Mouse (Mus musculus) limb, embryonic 11.5 days (tissue): ENCODE measurements around the gene Tex50. TPM values are rescaled to one million over a fixed set of nuclear protein-coding genes. Genes with fewer than 3 reads are reported as not detected.

ENCODE experiments used
- polyA plus RNA-seq: library from polyadenylated mRNA; unstranded; fragments of >200 nt; fragmentation: Nextera tagmentation; extraction: Ambion mirVana; gene quantifications from 2 replicates; pipeline ENCODE4 v1.2.1, GENCODE M21; 2014

Tex50 gene
- polyA plus RNA-seq, 1 experiment from 2014 or later, result not detected

Other genes starting within 250 kb of the Tex50 start
- gene Serpinc1, start 180.7 kb downstream of the Tex50 start, polyA plus RNA-seq, result 1.4 and 2.0 TPM in 2 replicates
- 9.3 and 11.5 TPM in 2 replicates for gene Zbtb37, start 124.5 kb downstream of the Tex50 start, polyA plus RNA-seq
- 48.0 and 51.6 TPM in 2 replicates for gene Dars2, start 88.7 kb downstream of the Tex50 start, polyA plus RNA-seq
- gene Cenpl, start 88.6 kb downstream of the Tex50 start, polyA plus RNA-seq, result 41.7 and 44.8 TPM in 2 replicates
- 18.1 and 21.1 TPM in 2 replicates for gene Klhl20, start 27.8 kb downstream of the Tex50 start, polyA plus RNA-seq
- gene Ankrd45, start 16.6 kb downstream of the Tex50 start, polyA plus RNA-seq, result 3.3 and 3.8 TPM in 2 replicates
- gene Prdx6, start 91.9 kb upstream of the Tex50 start, polyA plus RNA-seq, result 635 and 732 TPM in 2 replicates
- gene Tnfsf4, start 236.1 kb upstream of the Tex50 start, polyA plus RNA-seq, result 0.08 TPM in 1 of 2 replicates, not detected in the other